Mouse (Mus musculus) midbrain, embryonic 10.5 days (tissue): ENCODE results near the gene Mturn. TPM values are rescaled to one million over a fixed set of nuclear protein-coding genes. Genes with fewer than 3 reads are reported as not detected.

Source experiments
- DNase-seq: peaks from one replicate; pipeline ENCODE4 v3.0.0-alpha.2; 2017; ENCODE audit warnings: low spot score
- H3K27ac ChIP-seq: fragments of 300-500 bp; sonication (generic); replicated peaks from 2 replicates; pipeline ENCODE4 v1.5.1; 2016; ENCODE audit warnings: mild to moderate bottlenecking
- H3K27me3 ChIP-seq: fragments of 300-500 bp; sonication (generic); 2 replicates; pipeline ENCODE4 v1.6.1; 2016; ENCODE audit warnings: low read depth, mild to moderate bottlenecking; ENCODE audit not compliant: poor library complexity, severe bottlenecking
- H3K36me3 ChIP-seq: fragments of 300-500 bp; sonication (generic); 2 replicates; pipeline ENCODE4 v1.6.1; 2016; ENCODE audit warnings: mild to moderate bottlenecking, moderate library complexity
- H3K4me1 ChIP-seq: fragments of 300-500 bp; sonication (generic); 2 replicates; pipeline ENCODE4 v1.6.1; 2016
- H3K4me3 ChIP-seq: fragments of 300-500 bp; sonication (generic); 2 replicates; pipeline ENCODE4 v1.5.1; 2016; ENCODE audit warnings: mild to moderate bottlenecking, moderate library complexity
- H3K9me3 ChIP-seq: fragments of 300-500 bp; sonication (generic); replicated peaks from 2 replicates; pipeline ENCODE4 v1.6.1; 2016; ENCODE audit warnings: mild to moderate bottlenecking
- WGBS: fragments of 180-500 bp; shearing (Covaris S2); methylation state at CpG from one replicate; pipeline ENCODE4 v1.1.7; 2016; 5-methylcytosine and 5-hydroxymethylcytosine counted together
- polyA plus RNA-seq: library from polyadenylated mRNA; unstranded; fragments of >200 nt; fragmentation: Nextera tagmentation; extraction: Ambion mirVana; gene quantifications from 2 replicates; pipeline ENCODE4 v1.2.1, GENCODE M21; 2016

Mturn gene
- polyA plus RNA-seq, 1 experiment from 2014 or later = 14.9 TPM

DNA sequence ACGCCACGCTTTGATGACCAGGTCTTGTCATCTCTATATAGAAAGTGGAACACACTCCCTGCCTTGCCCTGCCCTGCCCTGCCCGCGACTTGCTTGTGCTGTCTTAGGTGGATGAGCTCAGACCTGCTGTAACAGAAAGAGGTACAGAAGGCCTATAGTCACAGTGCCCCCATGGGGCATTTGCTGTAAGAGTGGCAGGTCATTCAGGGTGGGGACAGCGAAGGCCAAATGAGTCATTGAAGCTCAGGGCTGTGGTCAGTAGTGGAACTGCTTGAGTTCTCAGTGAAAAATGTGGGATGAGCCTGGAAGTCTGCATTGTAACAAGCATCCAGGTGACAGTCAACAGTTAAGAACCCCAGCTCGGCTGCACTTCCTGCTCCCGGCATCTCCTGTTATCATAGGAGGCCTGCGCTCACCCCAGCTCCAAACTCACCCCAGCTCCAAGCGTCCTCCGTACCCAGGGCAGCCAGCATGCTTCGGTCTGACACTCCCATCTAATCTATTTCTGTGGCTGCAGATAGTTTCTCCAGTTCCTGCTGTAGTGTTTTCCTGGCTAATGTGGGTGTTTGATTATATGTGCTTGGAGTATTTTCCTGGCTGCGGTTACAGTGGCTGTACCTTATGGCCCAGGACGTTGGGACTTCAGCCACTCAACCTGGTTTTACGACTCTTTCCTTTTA, 4.4 kb downstream of the Mturn start:
- no peak for DNase-seq
- Histone ChIP-seq H3K4me1 (peaks cover 16% of the 10 kb centered on the region), H3K27me3 (peaks cover 20% of the 10 kb centered on the region), H3K4me3 (no peak overlapping the region), H3K9me3 (no peaks in the 10 kb centered on the region), H3K27ac (no peak overlapping the region), H3K36me3 (peaks cover 5% of the 10 kb centered on the region; the same call in 1 of the 2 replicates)
- WGBS = 83% methylated on average over 14 of the region's 14 CpGs

DNA sequence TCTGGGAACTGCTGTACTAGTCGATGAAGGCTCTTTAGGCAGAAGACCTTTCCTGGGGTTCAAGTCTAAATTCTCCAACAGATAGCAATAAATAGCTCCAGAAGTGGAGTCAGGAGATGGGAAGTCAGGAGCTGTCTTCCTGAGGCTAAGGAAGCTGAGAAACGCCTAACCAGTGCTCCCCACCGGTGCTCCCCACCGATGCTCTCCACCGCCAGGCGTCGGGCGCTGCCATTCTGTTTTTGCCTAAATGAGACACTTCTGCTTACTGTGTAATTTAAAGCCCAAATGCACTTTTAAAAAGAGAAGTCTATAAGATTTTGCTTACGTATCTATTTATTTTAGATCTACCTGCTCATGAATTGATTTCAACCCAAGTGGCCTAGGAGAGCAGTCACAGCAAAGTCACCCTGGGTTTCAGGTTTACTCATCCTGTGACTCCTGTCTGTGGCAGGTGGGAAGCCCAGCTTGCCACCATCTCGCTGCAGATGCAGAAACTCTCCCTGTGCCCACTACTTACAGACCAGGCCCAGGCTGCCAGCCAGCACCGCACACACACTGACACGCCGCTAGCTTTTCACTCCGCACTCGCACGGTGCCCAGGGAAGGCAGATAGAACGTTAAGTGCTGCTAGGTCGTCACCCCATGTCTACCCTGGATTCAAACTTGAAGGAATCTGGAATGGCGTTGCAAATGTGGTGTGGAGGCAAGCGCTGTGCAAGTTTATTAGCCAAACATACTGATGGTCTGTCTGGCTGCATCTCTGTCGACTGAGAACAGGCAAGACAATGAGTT, 5.7 kb downstream of the Mturn start:
- Histone ChIP-seq H3K27me3 (peaks cover 20% of the 10 kb centered on the region), H3K27ac (no peak overlapping the region), H3K36me3 (peaks cover 5% of the 10 kb centered on the region; the same call in 1 of the 2 replicates), H3K4me3 (no peak overlapping the region), H3K9me3 (no peaks in the 10 kb centered on the region), H3K4me1 (peaks cover 7% of the 10 kb centered on the region)
- DNase-seq = no peak
- 91% methylated on average over 21 of the region's 21 CpGs for WGBS

DNA sequence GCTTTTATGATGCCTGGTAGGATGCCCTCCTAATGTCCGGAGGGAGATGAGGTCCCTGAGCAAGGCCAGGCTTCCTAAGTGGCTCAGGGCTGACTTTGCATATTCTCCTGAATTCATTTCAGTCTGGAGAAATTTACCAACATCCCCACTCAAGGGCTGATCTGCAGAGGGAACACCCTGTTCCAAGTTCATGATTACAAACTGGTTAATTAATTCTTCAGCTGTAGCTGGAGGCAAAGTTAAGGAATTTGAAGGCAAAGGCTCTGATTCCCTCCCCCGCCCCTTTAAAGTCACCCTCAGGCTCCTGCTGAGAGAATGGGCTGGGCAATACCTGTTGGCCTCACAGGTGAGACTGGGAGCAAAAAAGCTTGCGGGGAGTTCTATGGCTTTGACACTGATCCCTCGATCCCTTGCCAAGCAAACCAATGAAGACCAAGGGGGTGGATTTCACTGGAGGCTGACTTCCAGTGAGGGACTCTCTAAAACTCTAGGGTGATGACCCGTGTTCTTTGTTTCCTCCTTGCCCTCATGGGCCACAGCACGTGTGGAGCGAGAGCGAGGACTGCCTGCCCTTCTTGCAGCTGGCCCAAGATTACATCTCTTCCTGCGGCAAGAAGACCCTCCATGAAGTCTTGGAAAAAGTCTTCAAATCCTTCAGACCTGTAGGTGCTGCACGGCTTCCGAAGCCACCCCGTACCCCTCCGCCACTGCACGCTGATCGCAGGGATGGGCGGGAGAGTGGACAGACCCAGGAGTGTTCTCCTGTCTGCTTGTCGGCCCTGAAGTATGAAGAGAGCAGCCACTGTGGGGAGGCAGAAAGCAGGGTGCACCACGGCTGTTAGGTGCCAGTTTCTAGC, 7.3 kb downstream of the Mturn start:
- Histone ChIP-seq H3K9me3 (no peaks in the 10 kb centered on the region), H3K4me3 (no peak overlapping the region), H3K4me1 (no peaks in the 10 kb centered on the region), H3K27ac (no peak overlapping the region), H3K36me3 (peaks cover 5% of the 10 kb centered on the region; the same call in 1 of the 2 replicates), H3K27me3 (peaks cover 6% of the 10 kb centered on the region)
- 80% methylated on average over 18 of the region's 18 CpGs for WGBS
- DNase-seq = no peak

DNA sequence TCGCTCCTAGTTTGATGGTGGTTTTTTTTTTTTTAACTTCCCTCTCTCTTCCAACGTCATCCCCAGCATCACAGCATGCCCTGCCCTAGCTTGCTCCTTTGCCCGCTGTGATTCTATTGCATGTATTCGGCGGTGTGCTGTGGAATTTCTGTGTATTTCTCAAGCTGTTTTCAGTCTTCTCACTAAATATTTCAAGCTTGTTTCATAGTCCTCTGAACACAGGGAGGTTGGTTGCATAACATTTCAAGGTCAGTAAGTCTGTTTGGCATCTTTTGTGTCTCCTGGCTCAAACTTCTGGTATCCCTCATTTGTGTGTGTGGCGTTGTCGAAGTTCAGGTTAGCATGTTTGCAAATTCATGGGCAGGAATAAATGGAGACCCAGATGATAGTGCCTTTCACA, 8.3 kb downstream of the Mturn start:
- Histone ChIP-seq H3K9me3 (no peaks in the 10 kb centered on the region), H3K4me1 (no peaks in the 10 kb centered on the region), H3K27me3 (no peaks in the 10 kb centered on the region; the same call in 1 of the 2 replicates), H3K27ac (no peak overlapping the region), H3K4me3 (no peak overlapping the region), H3K36me3 (peaks cover 5% of the 10 kb centered on the region; the same call in 1 of the 2 replicates)
- 93% methylated on average over 7 of the region's 7 CpGs for whole genome bisulfite sequencing
- DNase-seq = peak; percentile 2

DNA sequence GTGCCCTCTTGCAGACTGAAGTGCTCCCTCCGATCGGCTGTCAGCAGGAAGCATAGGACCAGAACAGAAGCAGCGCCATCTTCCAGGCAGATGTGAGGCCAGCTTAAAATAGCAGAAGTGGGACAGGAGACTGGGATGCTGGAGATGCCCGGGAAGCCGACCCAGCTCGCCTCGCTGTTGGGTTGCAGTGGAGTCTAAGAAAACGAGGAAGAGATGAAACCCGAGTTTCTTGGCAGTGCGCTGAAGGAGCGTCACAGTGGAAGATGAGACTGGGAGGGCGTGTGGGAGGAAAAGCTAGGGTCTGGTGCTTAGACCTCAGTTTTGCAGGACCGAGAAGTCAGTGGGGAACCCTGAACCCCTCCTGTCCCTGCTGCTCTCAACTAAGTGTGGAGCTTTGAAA, 9.4 kb downstream of the Mturn start:
- DNase-seq = peak; percentile 9
- H3K4me1 ChIP-seq = no peaks in the 10 kb centered on the region
- no peak overlapping the region for H3K27ac ChIP-seq
- H3K4me3 ChIP-seq = no peak overlapping the region
- peaks cover 5% of the 10 kb centered on the region; the same call in 1 of the 2 replicates for H3K36me3 ChIP-seq
- no peaks in the 10 kb centered on the region; the same call in 1 of the 2 replicates for H3K27me3 ChIP-seq
- no peaks in the 10 kb centered on the region for H3K9me3 ChIP-seq
- 90% methylated on average over 13 of the region's 13 CpGs for WGBS

DNA sequence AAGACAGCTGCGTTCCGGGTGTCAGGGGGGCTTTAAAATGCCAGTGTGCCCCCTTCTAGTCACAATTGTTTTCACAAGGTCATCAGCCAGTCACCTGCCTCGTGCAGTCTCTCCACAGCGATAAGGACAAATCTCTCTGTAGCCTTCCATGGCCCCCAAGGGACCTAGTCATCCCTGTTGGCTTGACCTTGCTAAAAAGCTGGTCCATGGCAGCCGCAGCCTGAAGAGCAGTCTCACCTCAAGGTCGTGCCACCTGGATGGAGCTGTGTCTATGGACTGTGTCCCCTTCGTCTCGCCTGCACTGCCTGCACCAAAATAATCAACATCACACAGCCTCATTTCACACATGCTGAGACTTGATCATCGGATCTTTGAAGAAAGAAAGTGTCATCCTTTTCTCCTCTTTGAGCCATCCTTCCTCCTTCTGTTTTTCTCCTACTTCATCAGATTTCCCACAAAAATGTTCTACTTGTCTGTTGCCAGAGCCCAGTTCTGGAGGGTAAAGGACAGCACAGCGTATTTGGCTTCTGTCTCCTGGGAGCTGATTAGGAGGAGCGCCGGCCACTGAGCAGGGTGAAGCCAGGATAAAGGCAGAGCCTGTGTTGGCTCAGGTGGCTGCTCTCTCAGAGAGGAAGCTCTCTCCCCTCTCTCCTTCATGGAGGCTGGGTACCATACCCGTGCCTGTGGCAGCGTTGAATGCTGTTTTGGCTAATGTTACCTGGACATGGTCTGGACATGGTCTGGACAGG, 10.1 kb downstream of the Mturn start:
- H3K36me3 ChIP-seq = peaks cover 5% of the 10 kb centered on the region; the same call in 1 of the 2 replicates
- H3K27ac ChIP-seq = no peak overlapping the region
- H3K27me3 ChIP-seq = no peaks in the 10 kb centered on the region; the same call in 1 of the 2 replicates
- DNase-seq = peak; percentile 5
- 77% methylated on average over 14 of the region's 14 CpGs for WGBS
- no peaks in the 10 kb centered on the region for H3K4me1 ChIP-seq
- H3K4me3 ChIP-seq = no peak overlapping the region
- H3K9me3 ChIP-seq = no peaks in the 10 kb centered on the region

DNA sequence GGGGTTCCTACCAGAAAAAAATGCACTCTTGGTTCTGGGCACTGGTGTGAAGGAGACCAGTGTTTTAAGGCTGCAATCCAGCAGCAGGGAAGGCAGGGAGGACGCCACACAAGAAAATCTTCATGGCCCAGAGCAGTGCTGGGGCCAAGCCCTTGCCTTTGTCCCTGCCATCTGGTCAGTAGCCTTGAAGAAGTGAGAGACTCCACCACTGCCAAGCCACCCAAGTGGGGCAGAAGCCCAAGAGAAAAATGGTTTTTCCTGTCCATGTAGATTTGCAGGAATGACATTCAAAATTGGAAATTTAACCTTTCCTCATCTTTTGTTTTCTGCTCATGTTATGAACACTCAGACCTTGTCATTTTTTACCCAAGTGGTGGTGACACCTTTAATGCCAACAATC, 10.8 kb downstream of the Mturn start:
- WGBS = 73% methylated on average over 1 of the region's 1 CpGs
- H3K4me3 ChIP-seq = no peak overlapping the region
- H3K27ac ChIP-seq = no peak overlapping the region
- H3K27me3 ChIP-seq = peaks cover 4% of the 10 kb centered on the region
- H3K4me1 ChIP-seq = no peaks in the 10 kb centered on the region
- peaks cover 5% of the 10 kb centered on the region; the same call in 1 of the 2 replicates for H3K36me3 ChIP-seq
- DNase-seq = no peak
- no peaks in the 10 kb centered on the region for H3K9me3 ChIP-seq

DNA sequence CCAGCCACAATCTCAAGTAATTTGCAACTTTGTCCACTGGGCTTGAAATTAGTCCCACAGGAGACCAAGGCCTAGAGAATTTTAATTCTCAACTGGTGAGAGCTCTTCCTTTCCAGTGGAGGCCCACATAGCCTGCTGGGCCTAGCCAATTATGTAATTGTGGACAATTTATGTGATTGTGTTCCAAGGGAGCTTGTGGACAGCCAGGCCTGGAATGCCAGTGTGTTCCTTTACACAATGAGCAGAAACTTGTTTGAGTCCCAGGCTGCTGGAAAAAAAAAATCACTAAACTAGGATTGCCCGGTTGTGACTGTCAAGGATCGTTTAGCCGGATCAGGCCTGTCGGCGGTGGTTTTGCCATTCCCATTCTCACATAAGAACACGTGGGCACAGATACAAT, 11.9 kb downstream of the Mturn start:
- no peak overlapping the region for H3K4me3 ChIP-seq
- 91% methylated on average over 6 of the region's 6 CpGs for WGBS
- H3K27me3 ChIP-seq = peaks cover 10% of the 10 kb centered on the region
- no peak overlapping the region for H3K27ac ChIP-seq
- H3K4me1 ChIP-seq = no peaks in the 10 kb centered on the region
- no peaks in the 10 kb centered on the region for H3K9me3 ChIP-seq
- peaks cover 5% of the 10 kb centered on the region; the same call in 1 of the 2 replicates for H3K36me3 ChIP-seq
- no peak for DNase-seq

DNA sequence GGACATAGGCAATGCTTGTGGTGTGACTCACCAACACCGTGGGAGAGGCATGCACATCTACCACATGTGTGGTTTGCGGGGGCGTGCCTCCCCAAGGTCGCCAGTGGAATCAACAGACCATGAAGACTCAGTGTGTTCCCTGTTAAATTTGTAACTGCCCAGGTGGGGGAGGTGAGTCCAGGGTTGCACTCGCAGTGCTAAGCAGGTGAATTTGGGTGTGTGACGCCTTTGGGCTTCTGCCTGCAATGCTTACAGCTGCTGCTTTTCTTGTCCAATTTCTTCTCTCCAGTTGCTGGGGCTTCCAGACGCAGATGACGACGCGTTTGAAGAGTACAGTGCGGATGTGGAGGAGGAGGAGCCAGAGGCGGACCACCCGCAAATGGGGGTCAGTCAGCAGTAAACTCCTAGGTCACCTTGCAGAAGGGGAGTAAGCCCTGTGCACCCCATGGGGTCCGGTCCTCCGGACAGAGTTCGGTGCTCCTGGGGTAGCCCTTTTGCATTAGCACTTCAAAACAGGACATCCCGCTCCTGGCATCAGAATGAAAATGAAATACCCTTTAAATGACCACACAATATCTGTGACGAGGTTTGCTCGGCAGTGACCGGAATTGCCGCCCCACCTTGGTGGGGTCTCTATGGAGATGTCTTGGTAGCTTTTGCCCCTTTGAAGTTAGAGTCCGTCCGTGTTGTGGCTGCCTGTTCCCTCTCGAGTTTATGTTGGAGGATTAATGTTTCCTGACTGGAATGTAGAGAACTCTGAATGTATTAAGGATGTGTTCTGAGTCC, 17.5 kb downstream of the Mturn start:
- no peaks in the 10 kb centered on the region for H3K9me3 ChIP-seq
- no peaks in the 10 kb centered on the region for H3K36me3 ChIP-seq
- H3K27ac ChIP-seq = peak overlapping the region; percentile 56
- peaks cover 37% of the 10 kb centered on the region for H3K27me3 ChIP-seq
- WGBS = 9% methylated on average over 24 of the region's 24 CpGs
- H3K4me1 ChIP-seq = peaks cover 28% of the 10 kb centered on the region
- no peak for DNase-seq
- H3K4me3 ChIP-seq = peak overlapping the region; percentile 62

DNA sequence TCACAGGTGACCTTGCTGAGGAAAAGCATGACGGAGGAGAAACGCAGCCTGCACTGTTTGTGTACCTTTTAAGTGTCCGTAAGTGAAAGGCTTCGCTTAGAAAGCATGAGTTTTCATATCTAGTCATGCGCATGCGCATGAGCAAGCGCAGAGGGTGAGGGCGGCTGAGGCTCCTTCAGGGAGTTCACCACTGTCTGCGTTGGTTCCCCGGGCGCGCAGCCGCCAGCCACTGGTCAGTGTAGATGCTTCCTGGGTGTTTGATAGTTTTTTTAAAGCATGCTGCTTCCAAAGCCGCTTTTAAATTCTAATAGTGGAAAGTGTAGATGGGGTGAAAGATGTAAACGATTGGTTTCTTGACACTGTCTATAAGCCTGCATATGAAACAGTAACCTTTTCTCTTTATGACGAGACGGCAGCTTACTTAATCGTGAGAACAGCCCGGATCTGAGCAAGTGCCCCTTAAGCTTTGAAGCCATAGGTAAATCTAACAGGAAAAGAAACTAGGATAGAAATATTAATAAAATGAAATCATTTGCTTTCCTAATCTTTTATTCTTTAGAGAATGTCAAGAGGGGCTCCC, 18.1 kb downstream of the Mturn start:
- Histone ChIP-seq H3K27me3 (peaks cover 43% of the 10 kb centered on the region), H3K27ac (peak overlapping the region; percentile 56), H3K9me3 (no peaks in the 10 kb centered on the region), H3K4me1 (peaks cover 35% of the 10 kb centered on the region), H3K4me3 (peak overlapping the region; percentile 62), H3K36me3 (no peaks in the 10 kb centered on the region)
- DNase-seq = peak; percentile 82
- 11% methylated on average over 19 of the region's 19 CpGs for WGBS

DNA sequence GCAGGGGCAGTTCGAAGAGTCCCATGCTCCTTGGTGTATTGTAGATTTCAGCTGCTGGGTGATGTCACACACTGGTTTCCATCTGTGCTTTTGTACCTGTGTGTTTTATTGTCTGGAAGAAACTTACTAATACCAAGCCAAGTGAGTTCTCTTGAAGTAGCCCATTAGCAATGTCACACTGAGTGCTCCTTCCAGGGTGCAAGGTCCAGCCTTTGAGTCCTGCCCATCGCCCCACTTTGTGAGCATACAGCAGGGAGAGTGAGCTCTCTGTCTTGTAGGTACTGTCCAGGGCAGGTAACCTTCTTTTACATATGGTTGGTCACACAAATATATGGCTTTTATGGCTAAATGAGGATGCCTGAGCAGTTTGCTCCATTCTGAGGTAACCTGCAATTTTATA, 19.1 kb downstream of the Mturn start:
- 94% methylated on average over 2 of the region's 2 CpGs for WGBS
- Histone ChIP-seq H3K36me3 (no peaks in the 10 kb centered on the region), H3K27ac (no peak overlapping the region), H3K4me3 (no peak overlapping the region), H3K9me3 (no peaks in the 10 kb centered on the region), H3K27me3 (peaks cover 46% of the 10 kb centered on the region), H3K4me1 (peaks cover 44% of the 10 kb centered on the region)
- DNase-seq = no peak
